Mouse (Mus musculus): ENCODE results near the gene Plpp4.

Gene Plpp4

GRCm38 (mm10) chr7:129256621-129257373 is at the start of gene Plpp4:
Gene Plpp4 (plus strand): TSS chr7:129257031.
- peak; percentile 33 to 35 for DNase-seq (ENCODE audit: low spot score in 2 of 2)

- DNase-seq (ENCODE audit: low spot score in 2 of 2): peak in 1 of 2 experiments; percentile 21
Observed at GRCm38 (mm10) chr7:129215926-129216543, 40.8 kb upstream of the Plpp4 start.

- no peak for DNase-seq (ENCODE audit: low spot score in 2 of 2)
Observed at GRCm38 (mm10) chr7:129216547-129217195, 40.2 kb upstream of the Plpp4 start.

GRCm38 (mm10) chr7:129220948-129221347 is 35.9 kb upstream of the Plpp4 start:
- DNase-seq (ENCODE audit: low spot score in 2 of 2): peak in 1 of 2 experiments; percentile 8

GRCm38 (mm10) chr7:129221649-129222048 is 35.2 kb upstream of the Plpp4 start:
- DNase-seq (ENCODE audit: low spot score in 2 of 2): no peak

GRCm38 (mm10) chr7:129235410-129235809 is 21.4 kb upstream of the Plpp4 start:
- DNase-seq (ENCODE audit: low spot score in 2 of 2): peak in 1 of 2 experiments; percentile 43

GRCm38 (mm10) chr7:129235995-129236394 is 20.8 kb upstream of the Plpp4 start:
- no peak for DNase-seq (ENCODE audit: low spot score in 2 of 2)

- no peak for DNase-seq (ENCODE audit: low spot score in 2 of 2)
Observed at GRCm38 (mm10) chr7:129250981-129251380, 5.8 kb upstream of the Plpp4 start.

- DNase-seq (ENCODE audit: low spot score in 2 of 2): no peak
Observed at GRCm38 (mm10) chr7:129253406-129253805, 3.4 kb upstream of the Plpp4 start.

- no peak for DNase-seq (ENCODE audit: low spot score in 2 of 2)
Observed at GRCm38 (mm10) chr7:129254126-129254525, 2.7 kb upstream of the Plpp4 start.

GRCm38 (mm10) chr7:129255406-129255805 is 1.4 kb upstream of the Plpp4 start:
- DNase-seq (ENCODE audit: low spot score in 2 of 2): no peak

GRCm38 (mm10) chr7:129257374-129258018 is 665 bp downstream of the Plpp4 start:
- DNase-seq (ENCODE audit: low spot score in 2 of 2): no peak

- no peak for DNase-seq (ENCODE audit: low spot score in 2 of 2)
Observed at GRCm38 (mm10) chr7:129258331-129258730, 1.5 kb downstream of the Plpp4 start.

- DNase-seq (ENCODE audit: low spot score in 2 of 2): peak in 1 of 2 experiments; percentile 25
Observed at GRCm38 (mm10) chr7:129259195-129259594, 2.4 kb downstream of the Plpp4 start.

GRCm38 (mm10) chr7:129273867-129274266 is 17.0 kb downstream of the Plpp4 start:
- DNase-seq (ENCODE audit: low spot score in 2 of 2): no peak

- no peak for DNase-seq (ENCODE audit: low spot score in 2 of 2)
Observed at GRCm38 (mm10) chr7:129274726-129275125, 17.9 kb downstream of the Plpp4 start.

GRCm38 (mm10) chr7:129277751-129278150 is 20.9 kb downstream of the Plpp4 start:
- no peak for DNase-seq (ENCODE audit: low spot score in 2 of 2)

GRCm38 (mm10) chr7:129278801-129279200 is 22.0 kb downstream of the Plpp4 start:
- DNase-seq (ENCODE audit: low spot score in 2 of 2): no peak

GRCm38 (mm10) chr7:129279261-129279660 is 22.4 kb downstream of the Plpp4 start:
- no peak for DNase-seq (ENCODE audit: low spot score in 2 of 2)

GRCm38 (mm10) chr7:129281966-129282365 is 25.1 kb downstream of the Plpp4 start:
- DNase-seq (ENCODE audit: low spot score in 2 of 2): no peak

- no peak for DNase-seq (ENCODE audit: low spot score in 2 of 2)
Observed at GRCm38 (mm10) chr7:129285186-129285868, 28.5 kb downstream of the Plpp4 start.

GRCm38 (mm10) chr7:129293211-129293610 is 36.4 kb downstream of the Plpp4 start:
- peak in 1 of 2 experiments; percentile 18 for DNase-seq (ENCODE audit: low spot score in 2 of 2)

Data from cerebellum, postnatal 4 days (tissue).